Mouse (Mus musculus) embryonic fibroblast, embryonic 13.5 days (primary cell): Measurements from ENCODE around the gene Asb10. TPM values are rescaled to one million over a fixed set of nuclear protein-coding genes. Genes with fewer than 3 reads are reported as not detected.
"Not testable (repeated sequence)": the region's sequence is repeated elsewhere in the genome, so short reads cannot be mapped to it uniquely, and the experiment has no call there.

Experiments
- H3K27ac ChIP-seq: 2 replicates; pipeline ENCODE4 v1.5.1; 2012; ENCODE audit warnings: low read length, control low read depth, inconsistent platforms; ENCODE audit not compliant: insufficient read depth
- H3K4me1 ChIP-seq: 2 replicates; pipeline ENCODE4 v1.6.1; 2011; ENCODE audit warnings: low read length; ENCODE audit not compliant: control insufficient read depth, insufficient read depth
- H3K4me3 ChIP-seq: 2 replicates; pipeline ENCODE4 v1.5.1; 2011; ENCODE audit warnings: mild to moderate bottlenecking, control low read depth, low read length; ENCODE audit not compliant: insufficient read depth
- CTCF ChIP-seq: IDR thresholded peaks from 2 replicates; pipeline ENCODE4 v1.5.1; 2011; ENCODE audit warnings: mild to moderate bottlenecking, control low read depth, low read length, moderate library complexity, borderline replicate concordance; ENCODE audit not compliant: insufficient read depth
- POLR2A ChIP-seq: IDR thresholded peaks from 2 replicates; pipeline ENCODE4 v1.6.1; 2011; ENCODE audit warnings: low read depth, mild to moderate bottlenecking, control low read depth, low read length, moderate library complexity
- polyA plus RNA-seq: library from polyadenylated mRNA; stranded (reverse); fragments of >200 nt; gene quantifications from 2 replicates; pipeline ENCODE4 v1.2.4, GENCODE M21; 2011; ENCODE audit warnings: low read depth; ENCODE audit not compliant: missing spikeins, insufficient read length

Asb10 gene
- polyA plus RNA-seq, 1 experiment = not detected

DNA sequence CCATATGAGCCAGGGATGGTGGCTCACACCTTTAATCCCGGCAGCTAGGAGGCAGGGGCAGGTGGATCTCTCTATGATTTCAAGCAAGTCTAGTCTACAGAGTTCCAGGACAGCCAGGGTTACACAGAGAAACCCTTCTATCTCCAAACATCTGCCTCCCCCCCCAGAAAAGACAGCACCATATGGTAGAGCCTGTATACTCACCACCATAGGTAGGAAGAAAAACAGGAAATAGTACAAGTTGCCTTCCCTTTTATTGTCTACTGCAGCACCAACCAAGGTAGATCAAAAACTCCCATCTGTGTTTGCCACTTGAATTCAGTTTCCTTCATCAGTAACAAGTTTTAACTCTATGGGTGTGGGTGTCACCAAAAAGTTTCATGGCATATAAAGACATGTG is 35.2 kb upstream of the Asb10 start:
- Histone ChIP-seq H3K4me3 (peak overlapping the region; percentile 78), H3K27ac (no peak overlapping the region), H3K4me1 (peaks cover 6% of the 10 kb centered on the region; the same call in 1 of the 2 replicates)
- TF ChIP-seq CTCF (no peak), POLR2A (no peak)

DNA sequence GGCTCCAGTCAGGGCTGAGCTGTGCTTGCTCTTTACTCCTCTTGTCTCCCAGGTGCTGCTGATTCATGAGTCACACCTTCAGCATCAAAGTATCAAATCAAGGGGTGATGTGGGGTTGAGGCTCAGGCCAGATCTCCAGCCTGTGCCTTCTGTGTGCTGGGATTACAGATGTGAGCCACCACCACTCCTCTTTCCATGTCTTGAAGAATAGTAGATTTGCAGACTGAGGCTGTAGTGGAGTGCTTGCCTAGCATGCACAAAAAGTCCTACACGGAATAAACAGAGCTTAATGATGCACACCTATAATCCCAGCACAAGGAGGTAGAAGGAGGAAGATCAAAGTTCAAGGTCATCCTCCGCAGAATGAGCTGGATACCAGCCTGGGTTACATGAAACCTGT is 15.9 kb upstream of the Asb10 start, which contains the start of gene 4931409K22Rik:
TSS of gene 4931409K22Rik (minus strand) at position 101 of the 400 bp plus-strand sequence.
- no peaks in the 10 kb centered on the region for H3K4me1 ChIP-seq
- no peak within 1 kb of the TSS for H3K4me3 ChIP-seq
- TF ChIP-seq CTCF (no peak), POLR2A (no peak)
- no peak within 1 kb of the TSS for H3K27ac ChIP-seq

DNA sequence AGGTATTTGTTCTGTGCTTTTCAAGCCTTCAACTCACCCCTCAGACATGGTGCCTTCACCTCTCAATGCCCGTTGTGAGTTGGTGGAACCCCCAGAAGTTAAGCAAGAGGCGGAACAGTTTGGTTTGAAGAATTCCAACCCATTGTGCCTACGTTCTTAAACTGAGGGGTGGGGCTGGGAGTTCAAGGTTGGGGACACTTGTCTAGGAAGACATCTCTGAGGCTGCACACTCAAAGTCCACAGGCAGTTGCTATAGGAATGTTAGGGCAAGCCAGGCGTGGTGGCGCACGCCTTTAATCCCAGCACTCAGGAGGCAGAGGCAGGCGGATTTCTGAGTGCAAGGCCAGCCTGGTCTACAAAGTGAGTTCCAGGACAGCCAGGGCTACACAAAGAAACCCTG is 14.6 kb upstream of the Asb10 start:
- H3K4me1 ChIP-seq, H3K4me3 ChIP-seq, H3K27ac ChIP-seq: not testable (repeated sequence)

DNA sequence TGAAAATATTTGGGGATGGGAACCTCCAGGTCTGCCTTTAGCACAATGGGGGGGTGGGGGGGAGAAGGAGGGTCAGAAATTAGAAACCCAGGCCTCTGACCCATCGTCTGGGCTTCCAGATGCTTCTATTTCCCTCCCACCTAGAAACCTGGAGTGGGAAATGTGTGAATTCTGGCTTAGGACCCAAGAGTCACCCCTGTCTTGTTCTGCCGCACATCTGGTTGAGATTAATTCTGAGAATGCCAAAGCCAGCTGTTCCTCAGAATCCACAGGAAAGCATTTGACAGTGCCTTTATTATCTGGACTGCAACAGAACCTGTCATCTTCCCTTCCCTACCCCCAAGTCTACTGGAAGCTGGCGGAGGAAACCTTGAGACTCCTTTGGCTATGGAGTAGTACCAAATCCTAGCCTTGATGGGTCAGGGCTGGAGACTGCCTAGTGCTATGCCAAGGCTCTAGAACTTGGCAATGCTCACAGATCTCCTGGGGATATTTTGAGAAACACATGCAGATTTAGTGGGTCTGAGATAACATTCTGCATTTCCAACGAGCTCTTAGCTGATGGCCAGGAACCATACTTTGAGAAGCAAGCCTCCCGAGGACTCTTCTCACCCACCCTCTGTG is 13.0 kb upstream of the Asb10 start:
- Histone ChIP-seq H3K27ac (no peak overlapping the region), H3K4me1 (no peaks in the 10 kb centered on the region), H3K4me3 (no peak overlapping the region)
- no peak for TF ChIP-seq POLR2A
- no peak for TF ChIP-seq CTCF

- Histone ChIP-seq H3K4me3 (no peak overlapping the region), H3K27ac (no peak overlapping the region), H3K4me1 (no peaks in the 10 kb centered on the region)
- TF ChIP-seq POLR2A (no peak), CTCF (no peak)
Observed at GRCm38 (mm10) chr5:24551317-24551688, 10.5 kb upstream of the Asb10 start.

DNA sequence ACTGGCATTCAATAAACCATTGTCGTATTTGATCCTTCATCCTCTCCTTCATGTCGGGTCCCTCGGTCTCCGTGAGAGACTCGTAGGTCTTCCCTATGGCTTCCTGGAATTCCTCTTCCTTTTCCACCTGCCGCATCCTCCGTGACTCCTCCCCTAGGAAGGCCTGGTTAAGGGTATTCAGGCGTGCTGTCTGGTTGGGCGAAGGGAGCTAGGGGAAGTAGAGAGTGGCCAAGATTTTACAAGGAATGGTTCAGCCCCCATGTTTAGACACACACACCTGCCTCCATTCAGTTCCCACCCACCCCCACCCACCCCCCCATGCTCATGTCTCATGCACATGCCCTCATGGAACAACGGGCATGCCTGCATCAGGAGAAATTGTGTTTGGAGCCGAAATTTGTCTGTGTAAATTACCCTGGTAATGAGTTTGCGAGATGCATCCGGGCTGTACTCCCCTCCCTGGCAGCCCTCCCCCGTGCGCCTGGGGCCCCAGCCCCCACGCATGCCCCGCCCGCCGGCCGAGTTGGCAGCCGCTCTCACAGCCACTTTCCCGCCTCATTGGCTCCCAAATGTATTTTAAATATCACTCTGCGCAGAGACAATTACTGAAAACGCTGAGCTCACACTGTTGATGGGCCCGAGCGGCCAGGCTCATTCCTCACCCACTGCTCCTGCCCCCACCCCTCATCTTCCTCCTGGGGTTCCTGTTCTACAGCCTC is 10.0 kb upstream of the Asb10 start:
- Histone ChIP-seq H3K27ac (no peak overlapping the region), H3K4me1 (no peaks in the 10 kb centered on the region), H3K4me3 (no peak overlapping the region)
- TF ChIP-seq CTCF = no peak
- no peak for TF ChIP-seq POLR2A

DNA sequence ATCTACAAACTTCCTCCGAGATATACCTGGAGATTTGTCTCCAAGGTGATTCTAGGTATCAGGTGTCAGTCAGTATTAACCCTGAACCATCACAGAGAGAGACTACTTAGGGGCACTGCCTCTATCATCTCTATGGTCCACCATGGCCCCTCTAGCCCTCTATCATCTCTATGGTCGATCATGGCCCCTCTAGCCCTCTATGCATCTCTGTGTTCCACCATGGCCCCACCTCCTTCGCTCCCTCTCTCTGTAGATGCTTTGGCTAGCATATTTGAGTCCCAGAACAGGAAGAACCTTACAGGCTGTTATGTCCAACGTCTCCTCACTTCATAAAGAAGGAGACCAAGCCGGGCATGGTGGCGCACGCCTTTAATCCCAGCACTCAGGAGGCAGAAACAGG is 1.9 kb upstream of the Asb10 start:
- Histone ChIP-seq H3K4me1 (no peaks in the 10 kb centered on the region), H3K4me3 (no peak overlapping the region), H3K27ac (no peak overlapping the region)
- TF ChIP-seq POLR2A (no peak), CTCF (no peak)

- TF ChIP-seq CTCF (no peak), POLR2A (no peak)
- H3K27ac ChIP-seq = no peak overlapping the region
- no peak overlapping the region for H3K4me3 ChIP-seq
- no peaks in the 10 kb centered on the region for H3K4me1 ChIP-seq
Observed at GRCm38 (mm10) chr5:24541144-24541569, 379 bp upstream of the Asb10 start.

GRCm38 (mm10) chr5:24539571-24540296 is 1.0 kb downstream of the Asb10 start:
- H3K4me1 ChIP-seq = no peaks in the 10 kb centered on the region
- TF ChIP-seq CTCF = no peak
- no peak for TF ChIP-seq POLR2A
- H3K4me3 ChIP-seq = no peak overlapping the region
- no peak overlapping the region for H3K27ac ChIP-seq

- H3K4me3 ChIP-seq = no peak overlapping the region
- no peak for TF ChIP-seq POLR2A
- TF ChIP-seq CTCF = no peak
- no peak overlapping the region for H3K27ac ChIP-seq
- no peaks in the 10 kb centered on the region for H3K4me1 ChIP-seq
Observed at GRCm38 (mm10) chr5:24537618-24538017, 3.2 kb downstream of the Asb10 start.
